Mouse (Mus musculus) testis, postnatal 10 days (tissue): ENCODE measurements at regions not wholly inside any gene's neighbourhood (a gene's known extent, or its start where the extent isn't known, plus 50 kb on each side); places are given as distances from the start of the nearest gene placed in this dataset.

Source experiments
- DNase-seq: peaks from one replicate; pipeline ENCODE4 v3.0.0; 2021; ENCODE audit warnings: low spot score

DNA sequence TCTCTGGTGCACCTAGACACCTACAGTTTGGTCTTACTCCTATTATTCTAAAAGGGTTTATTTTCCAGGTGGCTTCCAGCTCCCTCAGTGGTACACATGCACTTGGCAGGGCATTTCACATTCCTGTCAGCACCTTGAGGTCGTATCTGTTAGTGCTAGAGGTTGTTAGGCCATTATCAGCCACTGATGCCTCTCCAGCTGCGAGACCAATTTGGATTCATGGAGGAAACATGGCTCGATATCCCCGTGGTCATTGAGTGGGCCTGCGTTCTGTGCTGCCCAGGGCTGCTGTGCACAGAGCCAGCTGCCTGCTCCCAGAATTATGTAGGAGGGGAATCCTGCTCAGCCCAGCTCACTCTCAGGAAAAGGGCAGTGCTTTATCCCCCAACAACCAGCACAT, 60.1 kb upstream of the Irx1 start:
- DNase-seq = no peak

DNA sequence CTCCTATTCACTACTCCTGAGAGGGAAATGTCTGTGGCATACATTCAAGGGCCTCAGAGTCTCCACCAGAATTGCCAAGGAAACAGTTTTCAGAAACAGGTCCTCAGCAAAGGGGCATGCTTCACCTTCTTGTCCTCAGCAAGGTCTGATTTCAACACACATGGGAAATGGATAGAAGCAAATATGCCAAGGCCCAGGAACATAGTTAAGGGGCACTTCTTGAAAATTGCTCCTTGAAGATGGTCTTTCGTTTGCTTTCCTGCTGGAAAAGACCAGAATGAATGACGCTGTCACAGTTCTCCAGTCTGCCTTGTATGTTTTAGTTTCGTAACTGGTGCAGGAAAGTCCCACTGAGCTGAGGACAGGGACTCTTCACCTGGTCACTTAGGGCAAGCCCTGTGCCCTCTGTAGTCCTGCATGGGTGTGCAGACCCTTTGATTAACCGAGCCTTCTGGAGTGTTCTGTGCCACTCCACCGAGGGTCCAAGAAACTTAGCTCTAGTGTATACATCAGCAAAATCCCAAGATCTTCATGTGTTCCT, 80.5 kb upstream of the Irx1 start:
- no peak for DNase-seq

DNA sequence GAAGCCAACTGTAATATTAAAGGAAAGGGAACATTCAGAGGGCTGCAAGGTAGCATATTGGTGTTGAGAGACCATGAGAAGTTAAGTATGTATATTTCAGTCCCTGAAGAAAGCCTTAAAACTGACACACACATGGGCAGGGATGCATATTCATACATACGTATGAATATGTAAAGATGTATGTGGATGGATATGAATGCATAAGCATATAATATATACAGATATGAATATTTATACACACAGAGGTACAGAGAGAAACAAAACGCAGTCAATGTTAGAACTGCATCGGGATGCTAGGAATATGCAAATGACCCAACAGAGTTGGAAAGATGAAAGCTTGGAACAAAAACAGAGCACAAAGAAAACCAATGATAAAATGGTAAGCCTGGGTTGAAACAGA, 92.9 kb upstream of the Irx1 start:
- no peak for DNase-seq

DNA sequence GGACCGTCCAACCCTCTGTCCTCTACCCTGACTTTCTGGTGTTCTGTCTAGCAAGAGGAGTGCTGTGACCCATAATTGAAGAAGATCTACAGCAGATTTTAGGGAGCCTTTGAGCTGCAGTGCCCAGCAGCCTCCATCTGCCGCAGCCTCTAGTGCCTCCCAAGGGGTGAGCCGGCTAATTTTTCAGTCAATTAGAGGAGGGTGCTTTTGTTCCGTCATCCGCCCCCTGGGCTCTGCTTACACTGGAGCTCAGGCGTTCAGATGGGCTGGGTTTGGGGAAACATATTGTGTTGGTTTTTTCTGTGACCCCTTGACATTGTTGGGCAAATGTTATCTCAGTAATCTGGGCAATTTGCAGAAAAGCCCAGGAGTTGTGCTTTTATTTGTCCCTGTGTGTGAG, 98.1 kb upstream of the Irx1 start:
- DNase-seq = no peak

DNA sequence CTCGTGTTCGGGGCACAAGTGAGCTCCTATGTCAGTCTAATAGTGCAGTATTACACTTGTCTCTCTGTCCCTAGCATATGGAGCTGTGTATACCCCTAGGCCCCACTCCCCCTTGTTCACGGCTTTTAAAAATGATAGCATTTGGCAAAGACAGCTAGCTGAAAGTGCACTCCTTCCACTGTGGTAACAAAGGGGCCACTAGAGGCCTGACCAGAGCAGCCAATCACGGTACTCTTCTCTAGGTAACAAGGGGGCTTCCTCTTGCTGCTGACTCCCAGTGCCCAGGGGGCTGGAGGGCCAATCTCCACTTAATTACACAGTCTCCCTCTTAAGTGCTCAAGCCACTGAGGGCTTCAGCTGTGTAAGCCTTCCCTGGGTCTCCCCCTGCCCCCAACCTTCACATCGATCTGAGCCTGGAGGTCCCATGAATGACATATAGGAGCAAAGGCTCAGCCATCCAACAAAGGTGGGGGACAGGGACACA, 99.8 kb upstream of the Irx1 start:
- no peak for DNase-seq

DNA sequence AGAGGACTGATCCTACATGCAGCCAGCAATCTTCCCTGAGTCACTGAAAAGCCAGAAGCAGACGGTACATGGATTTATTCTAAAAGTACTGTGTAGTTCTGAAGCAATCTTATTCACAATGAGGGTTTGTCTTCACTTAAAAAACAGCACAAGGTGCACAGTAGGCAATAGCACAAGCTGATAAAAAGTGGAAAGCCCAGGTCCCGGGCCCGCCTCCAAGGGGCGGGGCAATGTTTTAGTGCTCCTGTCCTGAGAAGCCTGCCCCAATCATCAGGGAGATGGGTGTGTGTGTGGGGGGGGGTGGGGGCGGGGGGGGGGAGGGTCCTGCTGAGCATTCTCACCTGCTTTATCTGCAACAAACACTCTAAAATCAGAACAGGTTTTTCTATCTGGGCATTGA, 133.1 kb upstream of the Irx1 start:
- no peak for DNase-seq

DNA sequence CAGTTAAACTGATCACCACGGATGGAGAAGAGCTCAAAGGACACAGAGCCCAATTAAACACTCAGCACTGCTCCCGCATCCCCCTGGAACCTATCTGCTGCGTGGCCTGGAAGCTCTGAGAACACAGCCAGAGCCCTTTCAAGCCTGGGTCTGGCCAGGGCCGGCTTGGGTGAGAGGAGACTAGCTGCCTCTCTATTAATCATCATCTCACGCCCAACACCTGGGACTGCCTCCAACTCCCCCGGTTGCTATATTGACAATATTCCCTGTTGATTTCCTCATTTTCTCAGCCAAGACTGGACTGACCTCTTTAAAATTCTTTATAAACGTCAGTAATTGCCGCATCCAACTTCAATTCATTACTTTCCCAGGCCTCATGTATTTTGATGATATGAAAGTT, 133.7 kb upstream of the Irx1 start:
- no peak for DNase-seq

DNA sequence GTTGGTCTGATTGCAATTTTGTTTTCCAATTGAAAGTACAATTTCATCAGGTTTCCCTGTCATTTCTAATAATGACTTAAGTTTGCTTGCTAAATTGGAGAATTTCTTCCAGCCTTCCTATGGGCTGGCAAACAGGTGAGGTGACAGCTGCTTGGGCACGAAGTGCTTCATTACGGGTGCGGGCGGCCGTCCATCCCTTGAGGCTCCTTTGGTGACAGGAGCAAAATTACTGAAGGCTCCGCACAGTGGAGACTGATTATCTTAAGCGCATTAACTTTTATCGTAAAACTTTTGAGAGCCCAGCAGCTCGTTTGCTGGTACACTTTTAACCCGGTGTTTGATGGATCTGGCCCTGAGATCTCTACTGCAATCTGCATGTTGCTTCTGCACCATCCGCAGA, 134.3 kb upstream of the Irx1 start:
- no peak for DNase-seq

DNA sequence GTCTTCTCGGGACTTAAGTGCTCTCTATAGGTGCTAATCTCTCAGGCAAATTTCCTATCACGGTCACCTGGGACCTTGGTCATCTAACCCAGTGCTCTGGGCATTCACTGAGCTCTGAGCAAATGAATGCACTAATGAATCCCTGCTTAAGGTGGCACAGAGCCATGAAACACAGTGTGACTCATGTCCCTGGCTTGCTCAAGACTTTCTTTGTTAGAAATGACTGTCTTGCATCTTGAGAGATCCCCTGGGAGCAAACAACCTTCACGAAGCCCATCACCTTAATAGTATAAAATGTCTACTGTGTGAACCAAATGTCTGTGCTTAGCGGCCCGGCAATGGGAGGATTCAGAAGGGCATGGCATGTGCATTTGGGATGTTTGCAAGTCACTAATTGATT, 137.2 kb upstream of the Irx1 start:
- no peak for DNase-seq

DNA sequence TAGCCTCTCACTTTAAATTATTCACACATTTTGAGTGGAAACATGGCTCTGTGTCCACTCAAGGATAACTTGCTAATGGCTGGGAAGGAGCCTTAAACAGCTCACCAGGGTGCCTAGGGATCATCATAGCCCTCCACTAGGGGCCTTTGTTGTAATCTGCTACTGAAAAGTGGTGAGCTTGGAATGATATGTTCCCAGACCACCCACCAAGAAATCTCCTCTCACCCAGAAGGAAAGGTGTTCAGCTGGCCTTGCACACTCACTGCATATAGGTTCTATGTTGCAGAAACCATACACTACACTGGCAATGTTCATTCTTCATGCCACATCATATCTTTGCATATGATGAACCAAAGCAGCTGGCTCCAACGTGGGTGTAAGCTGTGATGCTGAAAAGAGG, 145.1 kb upstream of the Irx1 start:
- DNase-seq = no peak

DNA sequence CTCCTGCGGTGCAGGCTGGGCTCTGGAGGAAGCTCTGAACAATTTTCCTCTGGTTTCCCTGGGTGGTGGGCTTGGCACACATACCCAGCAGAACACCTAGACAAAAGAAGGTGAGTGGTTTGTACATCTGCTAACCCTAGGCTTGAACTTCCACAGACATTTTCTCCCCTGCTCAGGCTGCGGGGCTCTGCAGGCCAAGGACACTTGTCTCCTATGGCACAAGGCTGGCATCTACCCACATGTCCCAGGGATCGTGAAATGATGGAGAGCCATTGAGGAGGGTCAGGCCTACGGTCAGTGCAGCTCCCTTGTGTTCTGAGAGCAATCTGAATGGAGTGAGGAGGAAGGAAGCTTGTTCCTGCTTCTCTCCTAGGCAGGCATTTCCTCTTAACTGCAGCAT, 150.4 kb upstream of the Irx1 start:
- DNase-seq = no peak

DNA sequence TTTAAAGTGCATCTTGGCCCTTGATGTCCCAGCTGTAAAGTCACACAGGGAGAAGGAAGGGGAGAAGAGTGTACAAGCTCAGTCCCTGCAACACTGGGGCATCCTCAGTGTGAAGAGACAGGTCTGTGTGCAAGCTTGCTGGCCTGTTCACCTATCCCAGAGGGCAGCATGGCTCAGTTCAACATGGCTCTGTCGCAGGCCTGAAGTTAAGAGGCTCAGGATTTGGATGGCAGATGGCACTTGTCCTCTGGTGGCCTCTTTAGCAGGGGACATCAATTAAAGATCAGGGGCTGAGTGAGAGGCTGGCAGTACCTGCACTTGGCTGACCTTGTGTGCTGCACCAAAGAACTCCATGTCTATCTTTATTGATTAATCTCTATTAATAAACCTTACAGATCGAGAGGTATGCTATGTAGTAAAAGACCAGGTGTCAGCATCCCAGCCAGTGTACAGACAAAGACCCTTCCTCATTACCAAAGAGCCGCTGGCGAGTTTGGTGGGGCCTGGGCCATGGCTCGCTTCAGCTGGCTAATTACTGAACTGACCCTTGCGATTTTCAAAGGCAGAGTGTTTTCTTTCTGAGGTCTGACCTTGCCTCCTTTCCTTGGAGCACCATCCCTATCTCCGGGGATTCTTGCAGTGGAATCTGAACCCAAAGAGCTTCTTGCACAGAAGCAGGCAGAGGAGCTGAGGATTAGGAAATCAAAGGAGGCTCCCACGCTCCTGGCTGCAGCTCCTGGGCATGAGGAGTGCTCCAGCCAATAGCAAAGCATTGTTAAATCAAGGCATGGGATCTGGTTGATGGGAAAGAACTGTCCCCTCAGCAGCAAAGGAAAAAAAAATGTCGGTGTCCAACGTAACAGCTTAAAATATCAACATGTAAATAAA, 151.5 kb upstream of the Irx1 start:
- DNase-seq = no peak

DNA sequence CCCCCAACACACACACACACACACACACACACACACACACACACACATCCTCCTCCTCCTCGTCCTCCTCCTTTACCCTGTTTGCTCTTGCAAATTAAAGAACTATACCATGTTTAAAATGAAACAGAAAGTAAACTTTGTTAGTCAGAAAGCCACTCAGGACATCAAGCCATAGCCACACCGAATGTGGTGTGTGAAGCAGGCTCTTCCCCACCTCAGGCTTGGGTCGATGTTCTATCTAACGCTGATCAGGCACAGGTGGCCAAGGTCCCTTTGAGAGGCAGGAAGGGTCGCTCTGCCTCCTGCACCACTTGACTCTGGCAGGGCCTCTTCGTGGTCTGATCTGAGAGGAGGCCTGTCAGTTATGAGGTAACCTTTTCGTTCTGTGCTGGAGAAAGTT, 156.9 kb upstream of the Irx1 start:
- no peak for DNase-seq

DNA sequence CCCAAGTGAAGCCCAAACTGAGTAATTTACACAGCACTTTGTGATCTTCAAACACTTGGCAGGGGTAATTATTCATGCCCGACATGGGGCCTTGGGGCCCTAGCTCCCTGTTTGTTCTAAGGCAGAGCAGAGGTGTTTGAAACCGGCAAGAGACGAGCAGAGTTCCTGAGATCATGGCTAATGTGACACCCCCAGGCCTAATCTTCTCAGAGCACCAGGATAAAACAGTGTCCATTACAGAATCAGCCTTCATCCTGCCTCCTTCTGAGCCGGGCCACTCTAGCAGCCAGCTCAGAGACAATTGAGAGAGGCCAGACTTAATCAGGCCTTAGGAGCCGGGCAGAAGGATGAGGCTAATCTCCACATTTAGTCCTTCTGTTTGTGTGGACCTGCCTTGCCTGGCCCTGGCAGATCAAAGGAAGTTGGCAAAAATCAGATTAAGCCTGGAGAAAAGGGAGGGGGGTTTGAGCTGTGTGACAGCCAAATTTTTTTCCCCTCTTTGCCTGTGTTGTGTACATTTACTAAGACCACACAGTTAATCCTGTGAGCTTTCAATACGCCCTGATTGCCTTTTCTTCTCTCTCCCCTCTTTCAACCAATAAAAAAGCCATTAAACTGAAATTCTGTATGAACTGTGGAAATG, 157.5 kb upstream of the Irx1 start:
- DNase-seq = no peak

DNA sequence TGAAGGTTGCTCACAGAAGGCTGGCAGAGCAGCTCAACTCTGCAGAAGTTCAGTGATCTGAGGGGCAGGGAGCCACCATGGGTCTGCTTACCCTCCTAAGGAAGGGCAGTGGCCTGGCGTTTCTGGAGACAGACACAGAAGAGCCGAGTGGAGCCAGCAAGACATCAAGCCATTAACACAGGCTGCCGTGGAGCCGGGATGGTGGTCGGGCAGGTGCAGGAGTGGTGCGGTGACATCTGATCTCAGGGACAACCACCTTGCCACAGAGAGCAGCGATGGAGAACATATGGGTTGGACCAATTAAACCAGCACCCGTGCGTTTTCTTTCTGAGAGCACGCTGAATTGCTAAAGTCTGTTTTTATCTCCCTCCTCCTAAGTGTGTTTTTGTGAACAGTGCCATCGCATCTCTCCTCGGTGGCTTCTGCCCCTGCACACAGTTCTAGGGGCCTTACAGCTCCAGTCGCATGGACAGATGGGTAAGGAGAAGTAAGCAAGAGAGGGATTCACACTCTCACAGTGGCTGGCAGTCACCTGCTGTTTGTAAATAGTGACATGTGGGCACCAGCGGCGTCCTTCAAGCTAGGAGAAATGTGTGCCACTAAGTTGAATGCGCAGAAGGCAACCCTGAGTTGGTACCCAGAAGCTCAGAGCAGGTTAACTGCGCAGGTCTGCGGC, 158.2 kb upstream of the Irx1 start:
- no peak for DNase-seq

DNA sequence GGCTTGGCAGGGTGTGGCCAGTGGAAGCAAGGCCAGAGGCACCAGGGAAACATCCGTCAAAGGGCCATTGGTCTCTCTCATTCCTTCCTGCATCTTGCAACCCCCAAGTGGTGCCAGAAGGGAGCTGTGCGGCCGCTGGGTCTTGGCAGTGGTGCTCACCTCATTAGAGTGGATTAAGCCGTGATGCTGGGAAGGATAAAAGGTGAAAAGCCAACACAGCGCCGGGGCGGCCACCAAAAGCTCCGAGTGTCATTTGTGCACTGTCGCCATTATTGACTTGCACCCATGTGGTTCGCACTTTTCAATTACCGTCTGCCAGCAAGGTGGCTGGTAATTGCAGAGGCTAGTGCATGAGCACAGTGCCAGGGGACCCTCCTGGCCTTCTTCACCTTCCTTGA, 158.7 kb upstream of the Irx1 start:
- no peak for DNase-seq

DNA sequence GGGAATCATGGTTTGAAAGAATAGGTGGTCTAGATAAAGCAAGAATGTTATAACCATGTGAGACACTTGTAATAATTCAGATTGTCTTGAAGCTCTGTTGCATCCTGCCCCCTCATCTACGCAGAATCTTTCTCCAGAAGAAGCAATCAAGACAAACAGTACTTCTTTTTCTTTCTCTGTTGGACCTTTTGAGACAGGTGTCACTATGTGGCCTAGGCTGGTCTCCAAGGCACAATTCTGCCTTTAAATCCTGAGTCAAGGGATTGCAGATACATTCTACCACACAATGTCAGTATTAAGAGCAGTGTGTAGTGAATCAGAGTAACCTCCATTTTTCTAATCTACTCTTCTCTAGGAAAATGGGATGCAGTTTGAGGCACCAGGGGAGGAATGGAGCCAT, 164.8 kb upstream of the Irx1 start:
- DNase-seq = no peak

DNA sequence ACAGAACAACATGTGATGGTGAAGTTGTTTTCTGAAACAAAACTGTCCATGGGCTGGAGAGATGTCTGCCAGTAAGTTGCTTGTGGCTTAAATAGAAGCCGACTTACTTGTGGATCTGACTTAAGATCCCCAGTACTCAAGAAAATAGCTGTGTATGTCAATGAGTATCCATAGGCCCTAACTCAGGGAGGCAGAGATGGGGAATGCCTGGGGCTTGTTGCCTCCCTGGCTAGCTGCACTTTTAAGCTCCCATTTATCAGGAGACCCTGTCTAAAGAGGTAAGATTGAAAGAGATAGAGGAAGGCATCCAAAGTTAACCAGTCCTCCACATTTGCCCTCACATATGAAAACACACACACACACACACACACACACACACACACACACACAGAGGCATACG, 167.8 kb upstream of the Irx1 start:
- DNase-seq = no peak

DNA sequence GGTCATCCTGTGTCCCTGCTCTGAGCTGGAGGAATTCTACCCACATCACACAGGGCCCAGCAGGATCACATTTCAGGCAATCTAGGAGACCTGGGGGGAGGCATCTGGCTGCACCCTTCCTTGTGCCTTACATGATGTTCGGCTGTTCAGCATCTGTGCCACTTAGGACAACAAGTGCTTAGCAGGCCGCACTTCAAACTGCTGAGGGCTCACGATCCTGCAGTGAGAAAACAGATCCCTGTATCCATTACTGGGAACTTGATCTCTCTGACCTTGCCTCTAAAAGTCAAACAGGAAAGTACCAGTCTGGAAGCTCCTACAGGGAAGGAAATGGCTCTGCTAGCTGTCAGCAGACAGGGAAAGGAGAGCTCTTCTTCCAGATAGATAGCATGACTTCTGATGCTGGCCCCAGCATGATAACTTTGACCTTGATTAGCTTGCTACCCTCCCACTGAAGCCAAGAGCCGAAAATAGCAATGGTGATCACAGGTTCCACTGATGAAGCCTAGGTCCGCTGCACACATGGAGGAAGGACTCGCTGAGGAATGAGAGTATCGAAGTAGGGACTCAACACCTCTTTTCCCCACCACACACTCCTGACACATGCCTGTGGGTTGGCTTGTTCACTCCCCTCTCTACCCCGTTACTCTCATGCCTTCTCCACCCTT, 170.7 kb upstream of the Irx1 start:
- DNase-seq = no peak

DNA sequence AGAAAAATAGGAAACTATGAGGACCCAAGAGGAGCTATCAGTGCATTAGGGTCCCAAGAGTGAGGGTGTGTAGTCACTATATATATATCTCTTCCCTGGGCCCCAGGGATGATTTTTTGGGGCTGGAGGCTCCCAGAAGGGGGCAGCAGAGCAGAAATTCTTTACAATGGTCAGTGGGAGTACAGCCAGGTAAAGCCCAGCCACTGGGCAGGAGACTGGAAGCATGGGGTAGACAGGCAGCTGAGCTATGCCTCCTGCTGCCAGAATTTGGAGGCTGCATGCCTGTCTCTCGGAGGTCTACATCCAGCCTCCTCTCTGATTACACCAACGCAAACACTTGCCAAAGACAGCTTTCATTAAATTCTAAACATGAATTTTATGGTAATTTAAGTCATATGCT, 202.7 kb upstream of the Irx1 start:
- DNase-seq = no peak

DNA sequence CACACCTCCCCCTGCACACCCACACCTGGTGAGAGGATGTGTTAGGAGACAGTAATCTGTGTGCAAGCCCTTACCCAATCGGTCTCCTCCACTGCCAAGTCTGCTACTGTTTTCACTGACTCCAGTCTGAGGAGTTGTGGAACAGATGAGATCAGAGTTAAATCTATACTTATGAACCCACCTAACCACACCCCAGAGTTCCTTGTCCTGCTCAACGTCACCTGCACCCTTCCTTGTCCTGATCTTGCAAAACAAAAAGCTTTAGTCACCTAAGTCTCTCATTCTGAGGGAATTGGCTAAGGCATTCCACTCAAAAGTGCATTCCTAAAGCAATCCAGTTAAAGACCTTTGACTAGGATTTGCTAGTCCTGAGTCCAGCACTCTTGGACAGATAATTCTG, 203.9 kb upstream of the Irx1 start:
- no peak for DNase-seq

DNA sequence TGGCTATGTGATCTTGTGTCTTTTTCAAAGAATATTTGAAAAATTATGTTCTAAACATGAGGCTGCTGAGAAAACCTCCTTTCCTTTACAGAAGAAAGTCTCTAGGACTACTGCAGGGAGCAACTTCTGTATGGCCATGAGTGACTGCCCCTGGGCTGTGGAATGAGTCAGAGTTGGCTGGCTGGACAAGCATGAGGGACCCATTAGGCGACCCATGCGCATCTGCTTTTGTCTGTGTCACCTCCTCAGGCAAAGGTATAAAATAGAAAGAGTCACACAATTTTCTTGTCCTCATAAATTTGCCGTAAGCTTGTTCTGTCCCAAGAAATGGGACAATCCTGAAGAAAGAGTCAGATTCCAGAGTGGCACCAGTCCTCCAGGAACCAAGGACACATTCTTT, 220.1 kb upstream of the Irx1 start:
- DNase-seq = no peak
